Mouse (Mus musculus): ENCODE data around the gene 4930404N11Rik. TPM values are rescaled to one million over a fixed set of nuclear protein-coding genes. Genes with fewer than 3 reads are reported as not detected.
A peak's percentile ranks its signal among the peaks of the same experiment; 100 is the strongest.

Gene 4930404N11Rik
- total and polyA plus RNA-seq, 2 experiments from 2014 or later: 0.99 TPM; not detected in 1

DNA sequence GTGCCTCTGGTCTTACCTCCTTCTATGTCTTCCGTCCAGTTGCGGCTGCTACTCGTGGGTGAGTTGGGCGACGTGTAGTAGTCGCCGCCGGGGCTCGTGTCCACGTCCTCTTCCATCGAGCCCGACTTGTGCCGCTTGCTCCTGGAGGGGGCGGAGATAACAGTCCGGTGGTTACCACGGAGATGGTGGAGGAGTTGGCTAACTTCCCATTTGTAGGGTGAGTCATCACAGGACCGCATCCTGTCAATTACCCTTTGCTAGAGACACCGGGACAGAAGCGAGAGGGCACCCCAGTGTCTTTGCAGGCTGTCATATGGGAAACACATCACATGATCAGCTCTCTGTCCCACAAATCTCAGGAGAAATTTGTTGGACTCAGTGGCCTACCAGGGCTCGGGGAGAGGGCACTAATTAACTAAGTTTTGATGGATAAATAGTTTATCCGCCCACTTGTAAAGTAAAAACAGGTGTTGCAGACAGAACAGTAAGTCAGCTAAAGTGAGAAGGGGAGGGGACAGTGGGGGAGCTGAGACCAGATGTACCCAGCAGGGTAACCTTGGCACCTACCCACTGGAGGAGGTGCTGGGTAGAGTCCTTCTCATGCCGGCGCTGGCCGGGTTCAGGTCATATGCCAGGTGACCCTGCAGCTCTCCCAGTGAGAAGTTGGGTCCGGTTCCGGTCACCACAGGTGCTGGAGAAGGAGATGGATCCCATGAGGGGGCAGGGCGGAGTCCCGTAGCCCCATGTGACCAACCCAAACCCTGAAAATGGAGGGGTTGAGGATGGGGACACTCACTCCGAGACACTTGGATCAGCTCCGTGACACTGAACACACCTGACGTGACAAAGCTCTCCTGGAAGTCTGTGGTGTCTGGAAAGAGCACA lies 42.2 kb upstream of the 4930404N11Rik start:
- no peak overlapping the region for H3K4me3 ChIP-seq (ENCODE audit: low read length)
- H3K9me3 ChIP-seq (ENCODE audit: low read length): no peaks in the 10 kb centered on the region
- 26% methylated on average over 31 of the region's 31 CpGs for WGBS
- peak overlapping the region; percentile 43 for H3K4me2 ChIP-seq (ENCODE audit: low read depth, low read length)
- no peaks in the 10 kb centered on the region for H3K27me3 ChIP-seq (ENCODE audit: insufficient read depth, low read length)
- TF ChIP-seq CTCF (IDR thresholded peaks at IDR 0.05; ENCODE audit: low read depth): no peak
- ATAC-seq (peak; percentile 13; the same call in 1 of the 2 replicates), DNase-seq (ENCODE audit: low spot score) (peak; percentile 87)
- no peak overlapping the region; the same call in 1 of the 2 replicates for H3K27ac ChIP-seq
- peaks cover 24% of the 10 kb centered on the region for H3K36me3 ChIP-seq (ENCODE audit: insufficient read depth, low read length)
- no peak overlapping the region for H3K9ac ChIP-seq (replicated peaks; ENCODE audit: low read length)
- peaks cover 27% of the 10 kb centered on the region for H3K4me1 ChIP-seq (ENCODE audit: insufficient read depth, low read length)

- H3K4me1 ChIP-seq (ENCODE audit: insufficient read depth, low read length): peaks cover 32% of the 10 kb centered on the region
- peaks cover 24% of the 10 kb centered on the region for H3K36me3 ChIP-seq (ENCODE audit: insufficient read depth, low read length)
- H3K9ac ChIP-seq (replicated peaks; ENCODE audit: low read length): no peak overlapping the region
- no peak for DNase-seq (ENCODE audit: low spot score)
- no peak for TF ChIP-seq CTCF (IDR thresholded peaks at IDR 0.05; ENCODE audit: low read depth)
- H3K27me3 ChIP-seq (ENCODE audit: insufficient read depth, low read length): no peaks in the 10 kb centered on the region
- WGBS: 32% methylated on average over 24 of the region's 24 CpGs
- no peaks in the 10 kb centered on the region for H3K9me3 ChIP-seq (ENCODE audit: low read length)
- no peak overlapping the region for H3K4me3 ChIP-seq (ENCODE audit: low read length)
- H3K27ac ChIP-seq: no peak overlapping the region
- H3K4me2 ChIP-seq (ENCODE audit: low read depth, low read length): peak overlapping the region; percentile 43
- ATAC-seq: no peak
Observed at GRCm38 (mm10) chr10:81406504-81407440, 41.2 kb upstream of the 4930404N11Rik start.

GRCm38 (mm10) chr10:81405588-81406201 lies 40.1 kb upstream of the 4930404N11Rik start:
- Histone ChIP-seq H3K4me2 (ENCODE audit: low read depth, low read length) (no peak overlapping the region), H3K27me3 (ENCODE audit: insufficient read depth, low read length) (no peaks in the 10 kb centered on the region), H3K9ac (replicated peaks; ENCODE audit: low read length) (no peak overlapping the region), H3K4me1 (ENCODE audit: insufficient read depth, low read length) (peaks cover 31% of the 10 kb centered on the region), H3K4me3 (ENCODE audit: low read length) (no peak overlapping the region), H3K36me3 (ENCODE audit: insufficient read depth, low read length) (peaks cover 24% of the 10 kb centered on the region), H3K9me3 (ENCODE audit: low read length) (no peaks in the 10 kb centered on the region), H3K27ac (no peak overlapping the region)
- DNase-seq (ENCODE audit: low spot score): peak; percentile 69
- TF ChIP-seq CTCF (IDR thresholded peaks at IDR 0.05; ENCODE audit: low read depth): peak; percentile 78
- ATAC-seq: no peak
- WGBS: 44% methylated on average over 13 of the region's 13 CpGs

DNA sequence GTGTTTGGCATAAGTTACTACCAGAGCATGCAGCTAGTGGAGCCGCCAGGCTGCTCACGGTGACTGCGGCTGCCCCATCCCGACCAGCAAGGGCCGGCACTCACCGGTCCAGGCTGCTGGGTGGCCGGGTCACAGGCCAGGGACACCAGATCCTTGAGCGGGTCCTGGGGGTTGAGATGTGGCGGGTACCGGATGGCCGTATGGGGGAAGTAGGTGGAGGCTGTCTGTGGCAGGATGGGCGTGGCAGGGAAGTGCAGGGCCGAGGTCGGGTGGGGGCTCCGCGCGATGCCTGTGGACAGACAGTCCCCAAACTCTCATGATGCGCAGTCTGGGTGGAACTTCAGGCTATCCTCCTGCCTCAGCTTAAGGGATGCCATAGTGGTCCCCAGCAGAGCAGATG lies 39.1 kb upstream of the 4930404N11Rik start:
- Histone ChIP-seq H3K4me3 (ENCODE audit: low read length) (no peak overlapping the region), H3K27ac (no peak overlapping the region), H3K4me1 (ENCODE audit: insufficient read depth, low read length) (peaks cover 31% of the 10 kb centered on the region), H3K36me3 (ENCODE audit: insufficient read depth, low read length) (peaks cover 30% of the 10 kb centered on the region), H3K9me3 (ENCODE audit: low read length) (no peaks in the 10 kb centered on the region), H3K4me2 (ENCODE audit: low read depth, low read length) (no peak overlapping the region), H3K27me3 (ENCODE audit: insufficient read depth, low read length) (no peaks in the 10 kb centered on the region), H3K9ac (replicated peaks; ENCODE audit: low read length) (no peak overlapping the region)
- TF ChIP-seq CTCF (IDR thresholded peaks at IDR 0.05; ENCODE audit: low read depth): no peak
- ATAC-seq (no peak), DNase-seq (ENCODE audit: low spot score) (no peak)
- 75% methylated on average over 18 of the region's 18 CpGs for WGBS

DNA sequence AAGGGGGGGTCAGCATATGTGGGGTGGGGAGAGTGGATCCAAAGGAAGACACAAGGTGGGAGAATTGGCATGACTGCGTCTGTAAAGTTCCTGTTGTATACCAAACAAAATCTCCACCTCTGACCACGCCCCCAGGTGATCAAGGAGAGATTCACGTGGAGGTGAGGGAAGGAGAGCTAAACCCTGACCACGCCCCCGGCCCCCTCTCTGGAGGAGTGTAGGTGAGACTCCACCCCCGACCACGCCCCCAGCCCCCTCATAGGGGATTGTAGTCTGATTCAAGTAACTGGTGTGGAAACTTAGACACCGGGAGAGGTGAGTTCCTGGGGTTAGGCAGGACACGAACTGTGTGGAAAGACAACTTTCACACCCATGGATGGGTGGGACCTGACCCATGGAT lies 38.5 kb upstream of the 4930404N11Rik start:
- peaks cover 35% of the 10 kb centered on the region for H3K36me3 ChIP-seq (ENCODE audit: insufficient read depth, low read length)
- H3K4me2 ChIP-seq (ENCODE audit: low read depth, low read length): no peak overlapping the region
- no peak overlapping the region for H3K4me3 ChIP-seq (ENCODE audit: low read length)
- peaks cover 31% of the 10 kb centered on the region for H3K4me1 ChIP-seq (ENCODE audit: insufficient read depth, low read length)
- 37% methylated on average over 9 of the region's 9 CpGs for WGBS
- no peak for DNase-seq (ENCODE audit: low spot score)
- TF ChIP-seq CTCF (IDR thresholded peaks at IDR 0.05; ENCODE audit: low read depth): no peak
- no peaks in the 10 kb centered on the region for H3K9me3 ChIP-seq (ENCODE audit: low read length)
- no peak overlapping the region for H3K27ac ChIP-seq
- no peak for ATAC-seq
- no peak overlapping the region for H3K9ac ChIP-seq (replicated peaks; ENCODE audit: low read length)
- H3K27me3 ChIP-seq (ENCODE audit: insufficient read depth, low read length): no peaks in the 10 kb centered on the region

GRCm38 (mm10) chr10:81403511-81403910 lies 37.9 kb upstream of the 4930404N11Rik start:
- 50% methylated on average over 10 of the region's 10 CpGs for WGBS
- H3K9me3 ChIP-seq (ENCODE audit: low read length): no peaks in the 10 kb centered on the region
- H3K9ac ChIP-seq (replicated peaks; ENCODE audit: low read length): no peak overlapping the region
- DNase-seq (ENCODE audit: low spot score) (no peak), ATAC-seq (no peak)
- peaks cover 31% of the 10 kb centered on the region for H3K4me1 ChIP-seq (ENCODE audit: insufficient read depth, low read length)
- no peaks in the 10 kb centered on the region for H3K27me3 ChIP-seq (ENCODE audit: insufficient read depth, low read length)
- H3K4me3 ChIP-seq (ENCODE audit: low read length): no peak overlapping the region
- no peak overlapping the region for H3K4me2 ChIP-seq (ENCODE audit: low read depth, low read length)
- TF ChIP-seq CTCF (IDR thresholded peaks at IDR 0.05; ENCODE audit: low read depth): no peak
- peaks cover 35% of the 10 kb centered on the region for H3K36me3 ChIP-seq (ENCODE audit: insufficient read depth, low read length)
- H3K27ac ChIP-seq: no peak overlapping the region

Measured in hindbrain, postnatal 0 days (tissue).